Mouse (Mus musculus): ENCODE data around the gene Kctd6.

- TF ChIP-seq CTCF (IDR thresholded peaks at IDR 0.05; ENCODE audit: low read depth) (no peak), EP300 (IDR thresholded peaks at IDR 0.05; ENCODE audit: low read depth) (no peak)
These were observed 4.0 kb upstream of the Kctd6 start for GRCm38 (mm10) chr14:8209896-8210295.
